Mouse (Mus musculus) intestine, embryonic 15.5 days (tissue): ENCODE results near the gene Gpd1. TPM values are rescaled to one million over a fixed set of nuclear protein-coding genes. Genes with fewer than 3 reads are reported as not detected.

Experiments used
- ATAC-seq: fragments of 200-750 bp; cut with Nextera tagmentation; 2 replicates; pipeline ENCODE4 v1.8.0; 2017; ENCODE audit warnings: moderate TSS enrichment, moderate library complexity
- H3K27ac ChIP-seq: fragments of 300-500 bp; sonication (generic); 2 replicates; pipeline ENCODE4 v1.5.1; 2015; ENCODE audit warnings: mild to moderate bottlenecking, inconsistent platforms
- H3K27me3 ChIP-seq: fragments of 300-500 bp; sonication (generic); replicated peaks from 2 replicates; pipeline ENCODE4 v1.6.1; 2015; ENCODE audit warnings: inconsistent platforms
- H3K36me3 ChIP-seq: fragments of 300-500 bp; sonication (generic); 2 replicates; pipeline ENCODE4 v1.6.1; 2015; ENCODE audit warnings: inconsistent platforms
- H3K4me1 ChIP-seq: fragments of 300-500 bp; sonication (generic); replicated peaks from 2 replicates; pipeline ENCODE4 v1.6.1; 2015; ENCODE audit warnings: inconsistent platforms
- H3K4me2 ChIP-seq: fragments of 300-500 bp; sonication (generic); replicated peaks from 2 replicates; pipeline ENCODE4 v1.6.1; 2015; ENCODE audit warnings: mild to moderate bottlenecking, inconsistent platforms
- H3K4me3 ChIP-seq: fragments of 300-500 bp; sonication (generic); replicated peaks from 2 replicates; pipeline ENCODE4 v1.5.1; 2015; ENCODE audit warnings: inconsistent platforms
- H3K9ac ChIP-seq: fragments of 300-500 bp; sonication (generic); 2 replicates; pipeline ENCODE4 v1.6.1; 2015; ENCODE audit warnings: inconsistent platforms
- H3K9me3 ChIP-seq: fragments of 300-500 bp; sonication (generic); 2 replicates; pipeline ENCODE4 v1.6.1; 2016; ENCODE audit warnings: inconsistent platforms
- WGBS: fragments of 180-500 bp; shearing (Covaris S2); methylation state at CpG from one replicate; pipeline ENCODE4 v1.1.7; 2015; 5-methylcytosine and 5-hydroxymethylcytosine counted together
- polyA plus RNA-seq: library from polyadenylated mRNA; unstranded; fragments of >200 nt; fragmentation: Nextera tagmentation; extraction: Ambion mirVana; gene quantifications from 2 replicates; pipeline ENCODE4 v1.2.1, GENCODE M21; 2015

Gpd1 gene
- polyA plus RNA-seq, 1 experiment from 2014 or later = 11.6 TPM

DNA sequence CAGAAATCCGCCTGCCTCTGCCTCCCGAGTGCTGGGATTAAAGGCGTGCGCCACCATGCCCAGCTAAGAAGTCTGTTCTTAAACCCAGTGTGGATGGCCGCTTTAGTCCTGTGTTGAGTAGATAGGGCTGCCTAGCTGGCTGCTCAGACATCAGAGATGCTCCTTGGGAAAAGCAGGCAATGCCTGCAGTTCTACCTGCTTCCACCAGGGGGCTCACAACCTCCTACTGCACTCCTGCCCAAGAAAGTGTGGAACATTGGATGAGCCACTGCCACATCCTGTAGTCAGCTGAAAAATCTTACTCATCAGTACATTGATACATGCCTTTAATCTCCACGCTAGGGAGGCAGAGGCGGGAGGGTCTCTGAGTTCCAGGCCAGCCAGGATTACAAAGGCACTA lies 2.5 kb upstream of the Gpd1 start:
- H3K27ac ChIP-seq = no peak overlapping the region
- H3K27me3 ChIP-seq = no peaks in the 10 kb centered on the region
- H3K4me2 ChIP-seq = no peak overlapping the region
- no peak overlapping the region for H3K4me3 ChIP-seq
- no peak overlapping the region for H3K9ac ChIP-seq
- ATAC-seq = peak; percentile 26
- H3K9me3 ChIP-seq = no peaks in the 10 kb centered on the region
- WGBS = 56% methylated on average over 7 of the region's 7 CpGs
- H3K4me1 ChIP-seq = peaks cover 16% of the 10 kb centered on the region
- peaks cover 26% of the 10 kb centered on the region for H3K36me3 ChIP-seq

DNA sequence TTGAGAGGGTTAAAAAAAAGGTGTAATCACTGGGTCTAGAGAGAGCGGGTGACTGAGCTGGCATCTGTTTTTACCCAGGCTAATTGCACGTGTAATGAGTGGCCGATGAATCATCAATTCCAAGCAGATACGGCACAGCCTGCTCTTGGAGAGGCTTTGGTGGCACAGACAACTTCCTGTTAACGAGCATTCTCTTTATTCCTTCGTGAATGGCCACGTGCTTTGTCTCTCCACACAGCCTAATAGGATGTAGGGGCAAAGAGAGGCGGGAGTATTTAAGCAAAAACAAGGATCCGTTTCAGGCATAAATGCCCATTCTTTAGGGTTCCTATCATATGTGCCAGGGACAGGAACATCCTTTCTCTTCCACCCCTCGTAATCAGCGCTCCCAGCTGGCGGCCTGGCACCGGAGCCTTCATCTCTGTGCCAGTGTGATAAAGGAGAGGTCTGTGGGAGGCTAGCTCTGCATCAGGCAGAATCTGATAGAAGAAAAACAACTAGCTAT lies 1.9 kb upstream of the Gpd1 start:
- no peak for ATAC-seq
- 73% methylated on average over 13 of the region's 13 CpGs for WGBS
- Histone ChIP-seq H3K4me2 (no peak overlapping the region), H3K27me3 (no peaks in the 10 kb centered on the region), H3K36me3 (peaks cover 26% of the 10 kb centered on the region), H3K4me3 (no peak overlapping the region), H3K4me1 (peaks cover 16% of the 10 kb centered on the region), H3K27ac (no peak overlapping the region), H3K9ac (no peak overlapping the region), H3K9me3 (no peaks in the 10 kb centered on the region)

DNA sequence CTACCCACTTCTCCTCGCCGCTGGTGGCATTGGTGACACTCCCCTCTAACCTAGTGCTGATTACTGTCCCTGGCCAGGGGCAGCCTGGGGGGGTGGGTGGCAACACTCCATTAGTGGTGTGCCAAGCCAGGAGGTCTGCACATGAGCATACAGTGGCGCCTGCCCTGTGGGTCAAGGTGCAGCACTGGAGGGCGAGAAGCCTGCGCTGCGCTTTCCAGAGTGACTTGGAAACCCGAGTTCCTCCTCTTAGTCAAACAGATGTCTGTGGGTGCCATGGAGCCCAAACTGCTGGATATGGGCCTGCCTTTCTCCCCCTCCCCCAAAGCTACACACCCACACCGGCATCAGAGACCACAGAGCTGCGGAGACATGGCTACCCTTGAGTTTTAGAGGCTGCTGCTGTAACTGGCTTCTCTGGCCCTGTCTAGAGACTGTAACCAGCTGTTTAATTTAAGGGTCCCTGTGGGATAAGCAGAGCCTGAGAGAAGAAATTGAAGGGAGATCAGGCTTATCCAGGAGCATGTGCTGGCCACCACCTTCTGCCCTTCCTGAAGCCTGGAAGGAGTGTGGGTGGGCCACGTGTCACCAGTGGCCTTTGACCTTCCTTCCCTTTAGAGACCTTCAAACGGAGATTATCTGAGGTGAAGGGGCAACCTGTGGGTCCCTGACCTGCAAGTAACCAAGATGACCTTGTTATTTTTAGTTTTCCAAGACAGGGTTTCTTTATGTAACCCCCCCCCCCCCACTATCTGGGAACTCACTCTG lies 1.2 kb upstream of the Gpd1 start:
- no peak for ATAC-seq
- no peak overlapping the region for H3K4me3 ChIP-seq
- H3K36me3 ChIP-seq = peaks cover 22% of the 10 kb centered on the region
- no peaks in the 10 kb centered on the region for H3K9me3 ChIP-seq
- peaks cover 16% of the 10 kb centered on the region for H3K4me1 ChIP-seq
- H3K27ac ChIP-seq = no peak overlapping the region
- H3K27me3 ChIP-seq = no peaks in the 10 kb centered on the region
- WGBS = 65% methylated on average over 11 of the region's 11 CpGs
- no peak overlapping the region for H3K4me2 ChIP-seq
- no peak overlapping the region for H3K9ac ChIP-seq

DNA sequence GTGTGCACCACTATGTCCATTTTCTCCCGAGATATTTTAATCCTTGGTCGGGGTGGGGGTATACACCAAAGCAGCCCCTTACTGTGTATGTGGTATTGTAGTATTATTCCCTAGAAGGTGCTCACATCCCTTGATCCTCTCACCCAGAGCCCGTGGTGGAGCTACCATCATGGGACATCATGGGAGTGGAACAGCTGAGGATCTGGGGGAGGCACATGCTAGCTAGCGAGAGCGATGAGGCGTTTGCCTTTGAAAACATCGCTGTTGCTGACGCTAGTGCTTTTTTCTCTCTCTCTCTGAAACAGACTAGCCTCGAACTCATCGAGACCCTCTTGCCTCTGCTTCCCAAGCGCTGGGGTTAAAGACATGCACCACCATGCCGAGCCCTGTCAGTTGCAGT lies 501 bp upstream of the Gpd1 start:
- H3K4me3 ChIP-seq = no peak overlapping the region
- H3K9me3 ChIP-seq = no peaks in the 10 kb centered on the region
- no peak overlapping the region for H3K27ac ChIP-seq
- 89% methylated on average over 12 of the region's 12 CpGs for WGBS
- peaks cover 16% of the 10 kb centered on the region for H3K36me3 ChIP-seq
- no peaks in the 10 kb centered on the region for H3K27me3 ChIP-seq
- peaks cover 16% of the 10 kb centered on the region for H3K4me1 ChIP-seq
- no peak overlapping the region for H3K9ac ChIP-seq
- ATAC-seq = no peak
- no peak overlapping the region for H3K4me2 ChIP-seq

DNA sequence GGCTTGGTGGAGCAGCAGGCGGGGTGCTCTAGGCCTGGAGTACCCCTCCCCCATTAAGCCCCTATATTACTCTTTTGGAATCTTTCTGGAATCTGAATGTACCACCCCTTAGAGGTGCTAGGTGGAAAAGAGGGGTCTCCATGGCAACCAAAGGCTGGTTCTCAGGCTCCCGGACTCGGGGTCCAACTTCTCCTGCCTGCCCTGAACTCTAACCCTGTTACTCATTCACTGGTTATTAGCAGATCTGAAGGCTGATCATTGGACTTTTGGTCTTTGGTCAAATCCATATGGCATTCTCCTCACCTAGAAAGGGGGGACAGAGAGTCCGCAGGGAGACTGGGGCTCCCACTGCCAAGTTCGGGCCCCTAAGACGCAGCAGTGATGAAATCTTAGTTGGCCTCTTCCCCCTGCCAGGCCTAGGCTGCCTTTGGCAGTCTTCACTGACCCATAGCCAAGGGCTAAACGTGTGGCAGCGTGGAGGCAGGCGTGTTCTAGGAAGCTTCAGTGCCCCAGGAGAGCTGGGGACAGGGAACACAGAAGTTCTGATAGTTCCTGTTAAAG lies 1.2 kb downstream of the Gpd1 start:
- no peak overlapping the region for H3K4me3 ChIP-seq
- H3K27me3 ChIP-seq = no peaks in the 10 kb centered on the region
- 0 out of 2 replicates have a peak, but pooled peaks cover 3% of the 10 kb centered on the region for H3K36me3 ChIP-seq
- WGBS = 78% methylated on average over 9 of the region's 9 CpGs
- peak; percentile 57 for ATAC-seq
- peaks cover 24% of the 10 kb centered on the region for H3K4me1 ChIP-seq
- H3K9me3 ChIP-seq = no peaks in the 10 kb centered on the region
- peak overlapping the region; percentile 40 for H3K4me2 ChIP-seq
- peak overlapping the region; percentile 62; the same call in 1 of the 2 replicates for H3K27ac ChIP-seq
- no peak overlapping the region for H3K9ac ChIP-seq

DNA sequence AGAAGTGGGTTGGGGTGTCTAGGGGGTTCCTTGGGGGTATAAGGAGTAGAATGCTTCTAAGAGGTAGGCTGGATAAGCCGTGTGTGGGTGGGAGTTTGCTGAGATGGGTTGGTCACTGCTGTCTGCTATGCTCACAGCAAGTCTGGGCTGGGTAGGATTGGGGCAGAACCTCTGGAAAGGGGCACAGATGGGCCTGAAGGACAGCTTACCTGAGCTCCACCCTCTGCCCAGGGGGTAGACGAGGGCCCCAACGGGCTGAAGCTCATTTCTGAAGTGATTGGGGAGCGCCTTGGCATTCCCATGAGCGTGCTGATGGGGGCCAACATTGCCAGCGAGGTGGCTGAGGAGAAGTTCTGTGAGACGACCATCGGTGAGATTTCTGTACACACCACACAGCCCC lies 2.5 kb downstream of the Gpd1 start:
- ATAC-seq = no peak
- Histone ChIP-seq H3K4me2 (no peak overlapping the region), H3K9me3 (no peaks in the 10 kb centered on the region), H3K4me3 (no peak overlapping the region), H3K27ac (no peak overlapping the region), H3K27me3 (no peaks in the 10 kb centered on the region), H3K4me1 (peaks cover 37% of the 10 kb centered on the region), H3K36me3 (no peaks in the 10 kb centered on the region), H3K9ac (no peak overlapping the region)
- 78% methylated on average over 8 of the region's 8 CpGs for WGBS

DNA sequence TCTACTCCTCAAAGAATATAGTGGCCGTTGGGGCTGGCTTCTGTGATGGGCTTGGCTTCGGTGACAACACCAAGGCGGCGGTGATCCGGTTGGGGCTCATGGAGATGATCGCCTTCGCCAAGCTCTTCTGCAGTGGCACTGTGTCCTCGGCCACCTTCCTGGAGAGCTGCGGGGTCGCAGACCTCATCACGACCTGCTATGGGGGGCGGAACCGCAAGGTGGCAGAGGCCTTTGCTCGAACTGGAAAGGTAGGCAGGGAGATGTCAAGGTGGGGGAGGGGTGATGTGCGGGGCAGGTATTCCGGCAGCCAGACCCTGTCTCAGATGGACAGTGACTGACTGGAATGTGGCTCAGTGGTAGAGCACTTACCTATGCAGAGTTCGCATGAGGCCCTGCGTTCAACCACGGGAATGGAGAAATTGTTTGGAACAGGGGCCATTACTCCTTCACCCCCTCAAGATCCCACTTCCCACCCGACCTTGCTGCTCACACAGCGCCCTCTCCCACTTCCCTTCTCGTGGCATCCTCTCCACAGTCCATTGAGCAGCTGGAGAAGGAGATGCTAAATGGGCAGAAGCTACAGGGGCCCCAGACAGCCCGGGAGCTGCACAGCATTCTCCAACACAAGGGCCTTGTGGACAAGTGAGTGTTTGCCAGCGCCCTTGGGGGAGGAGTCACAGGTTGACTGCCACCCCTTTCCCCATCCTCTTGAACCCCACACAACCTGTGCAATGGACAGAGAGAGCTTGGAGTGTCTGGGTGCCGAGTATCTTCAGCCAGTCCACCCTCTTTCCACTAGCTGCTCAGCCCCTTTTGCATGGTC lies 4.8 kb downstream of the Gpd1 start:
- H3K4me1 ChIP-seq = peaks cover 37% of the 10 kb centered on the region
- no peaks in the 10 kb centered on the region for H3K9me3 ChIP-seq
- no peaks in the 10 kb centered on the region for H3K27me3 ChIP-seq
- WGBS = 81% methylated on average over 25 of the region's 25 CpGs
- no peak overlapping the region for H3K4me2 ChIP-seq
- no peak for ATAC-seq
- no peak overlapping the region for H3K27ac ChIP-seq
- no peaks in the 10 kb centered on the region for H3K36me3 ChIP-seq
- no peak overlapping the region for H3K4me3 ChIP-seq
- no peak overlapping the region for H3K9ac ChIP-seq

DNA sequence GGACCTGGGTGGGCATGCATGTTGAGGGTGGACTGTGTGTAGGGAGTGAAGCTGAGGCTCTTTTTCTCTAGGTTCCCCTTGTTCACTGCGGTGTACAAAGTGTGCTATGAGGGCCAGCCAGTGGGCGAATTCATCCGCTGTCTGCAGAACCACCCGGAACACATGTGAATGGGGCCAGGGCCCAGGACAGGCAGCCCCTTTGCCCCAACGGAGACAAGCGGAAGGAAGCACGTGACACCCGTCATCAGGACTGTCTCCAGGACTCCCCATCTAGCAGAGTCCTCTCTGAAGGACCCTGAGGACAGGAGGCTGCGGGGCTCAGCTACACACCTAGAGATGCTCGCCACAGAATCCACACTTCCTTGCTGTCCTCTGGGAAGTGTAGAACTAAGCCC lies 5.8 kb downstream of the Gpd1 start:
- 0 out of 2 replicates have a peak overlapping the region, but pooled peaks have one; percentile 7 for H3K4me2 ChIP-seq
- H3K36me3 ChIP-seq = peaks cover 7% of the 10 kb centered on the region
- H3K9ac ChIP-seq = no peak overlapping the region
- H3K9me3 ChIP-seq = no peaks in the 10 kb centered on the region
- H3K4me3 ChIP-seq = no peak overlapping the region
- no peaks in the 10 kb centered on the region for H3K27me3 ChIP-seq
- H3K4me1 ChIP-seq = peaks cover 30% of the 10 kb centered on the region
- 62% methylated on average over 10 of the region's 10 CpGs for WGBS
- peak overlapping the region; percentile 61 for H3K27ac ChIP-seq
- ATAC-seq = no peak

DNA sequence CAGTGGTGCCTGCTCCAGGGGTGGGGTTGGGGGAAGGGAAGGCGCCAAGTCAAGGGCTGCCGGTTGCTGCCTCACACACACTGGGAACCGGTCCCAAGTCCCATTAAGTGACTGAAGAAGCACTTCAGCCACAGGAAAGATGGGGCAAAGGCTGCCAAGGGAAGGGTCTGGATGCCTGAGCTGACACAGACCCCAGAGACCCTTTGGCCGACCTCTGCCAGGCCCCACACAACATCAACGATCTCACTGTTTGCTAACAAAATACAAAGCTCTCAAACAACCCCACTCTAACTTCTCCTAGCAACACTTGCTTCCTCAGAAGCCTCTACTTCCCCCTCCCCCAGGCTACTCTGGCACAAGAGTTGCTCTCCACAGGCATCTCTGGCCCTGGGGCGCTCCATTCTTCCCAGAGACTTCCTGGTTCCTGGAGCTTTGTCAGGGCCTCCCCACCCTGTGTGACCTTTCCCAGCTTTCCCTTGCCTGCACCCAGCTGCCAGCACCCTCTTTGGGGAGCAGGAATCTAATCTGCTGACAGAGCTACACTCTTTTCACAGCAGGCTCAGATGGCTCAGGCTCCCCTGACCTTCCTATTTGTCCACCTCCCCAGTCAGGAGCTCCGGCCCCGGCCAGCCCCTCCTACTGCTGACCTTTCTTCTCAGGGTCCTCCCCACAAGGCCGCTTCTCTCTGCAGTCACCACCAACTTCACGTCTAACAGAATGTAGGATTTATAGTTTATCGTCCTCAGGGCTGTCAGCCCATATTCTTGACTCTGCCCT lies 6.4 kb downstream of the Gpd1 start:
- Histone ChIP-seq H3K9ac (no peak overlapping the region), H3K27ac (peak overlapping the region; percentile 61), H3K27me3 (no peaks in the 10 kb centered on the region), H3K4me2 (peak overlapping the region; percentile 77), H3K9me3 (no peaks in the 10 kb centered on the region), H3K4me3 (no peak overlapping the region), H3K36me3 (peaks cover 13% of the 10 kb centered on the region), H3K4me1 (peaks cover 28% of the 10 kb centered on the region)
- 27% methylated on average over 11 of the region's 11 CpGs for WGBS
- ATAC-seq = peak; percentile 23; the same call in 1 of the 2 replicates

DNA sequence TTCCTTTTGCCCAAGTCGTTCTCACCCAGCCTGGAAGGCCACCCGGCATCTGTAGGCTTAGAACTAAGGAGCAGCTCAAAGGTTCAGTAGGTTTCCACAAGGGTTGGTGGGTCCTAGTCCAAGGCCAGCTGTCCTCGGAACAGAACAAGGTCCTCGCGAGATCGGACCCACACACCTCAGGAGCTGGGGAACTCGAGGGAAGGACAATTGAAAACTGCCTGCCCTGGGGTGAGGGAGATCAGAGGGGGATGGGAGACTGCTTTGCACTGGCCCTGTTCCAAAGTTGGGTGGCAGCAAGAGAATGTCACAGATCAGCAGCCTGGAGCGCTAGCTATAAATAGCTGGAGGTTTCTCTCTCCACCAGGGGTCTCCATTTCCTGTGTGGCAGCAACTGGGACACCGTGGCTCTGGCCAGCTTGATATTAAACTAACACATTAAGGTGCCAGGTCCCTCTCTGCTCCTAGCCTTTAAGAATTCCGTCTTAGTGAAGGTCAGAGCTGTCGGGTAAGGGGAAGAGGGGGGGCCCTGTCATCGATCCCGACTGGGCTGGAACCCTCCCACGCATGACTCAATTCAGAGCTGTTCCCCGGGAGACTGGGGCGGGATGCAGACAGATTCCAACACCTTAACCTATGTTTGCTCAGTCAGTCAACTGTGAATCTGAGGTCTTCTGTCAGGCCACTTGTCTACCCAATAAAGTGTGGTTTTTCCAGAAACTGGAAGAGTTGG lies 7.1 kb downstream of the Gpd1 start:
- peak; percentile 35 for ATAC-seq
- Histone ChIP-seq H3K4me3 (peak overlapping the region; percentile 99), H3K9me3 (no peaks in the 10 kb centered on the region), H3K27me3 (no peaks in the 10 kb centered on the region), H3K4me1 (peaks cover 28% of the 10 kb centered on the region), H3K9ac (no peak overlapping the region), H3K36me3 (peaks cover 20% of the 10 kb centered on the region), H3K27ac (peak overlapping the region; percentile 61), H3K4me2 (peak overlapping the region; percentile 77)
- 9% methylated on average over 16 of the region's 16 CpGs for WGBS
